Mouse (Mus musculus) thymus, postnatal 25 days (tissue): ENCODE results near the gene Prepl.

ENCODE experiments used
- DNase-seq: peaks from one replicate; pipeline ENCODE4 v3.0.0; 2022

Prepl gene

GRCm38 (mm10) chr17:85090120-85091099 lies at the start of gene Prepl, which contains the start of gene Camkmt:
Gene Prepl, minus strand, starts transcription at chr17:85090241.
Gene Camkmt, plus strand, starts transcription at chr17:85090552.
- DNase-seq: peak; percentile 93

- DNase-seq: no peak
These were observed 48.4 kb upstream of the Prepl start for GRCm38 (mm10) chr17:85138393-85138792.

GRCm38 (mm10) chr17:85116643-85117042 lies 26.6 kb upstream of the Prepl start:
- peak; percentile 59 for DNase-seq

- DNase-seq: no peak
These were observed 23.4 kb upstream of the Prepl start for GRCm38 (mm10) chr17:85113441-85113840.

GRCm38 (mm10) chr17:85110640-85111039 lies 20.6 kb upstream of the Prepl start:
- no peak for DNase-seq

- DNase-seq: no peak
These were observed 13.3 kb upstream of the Prepl start for GRCm38 (mm10) chr17:85103310-85103709.

GRCm38 (mm10) chr17:85101751-85102150 lies 11.7 kb upstream of the Prepl start:
- DNase-seq: no peak

GRCm38 (mm10) chr17:85100232-85100631 lies 10.2 kb upstream of the Prepl start:
- DNase-seq: no peak

GRCm38 (mm10) chr17:85098677-85099323 lies 8.8 kb upstream of the Prepl start:
- no peak for DNase-seq

GRCm38 (mm10) chr17:85096396-85096795 lies 6.4 kb upstream of the Prepl start:
- no peak for DNase-seq

- DNase-seq: no peak
These were observed 1.7 kb upstream of the Prepl start for GRCm38 (mm10) chr17:85091762-85092161.

- DNase-seq: no peak
These were observed 420 bp downstream of the Prepl start for GRCm38 (mm10) chr17:85089621-85090020.

GRCm38 (mm10) chr17:85089011-85089410 lies 1.0 kb downstream of the Prepl start:
- no peak for DNase-seq

- DNase-seq: no peak
These were observed 1.6 kb downstream of the Prepl start for GRCm38 (mm10) chr17:85088401-85088800.

- no peak for DNase-seq
These were observed 2.5 kb downstream of the Prepl start for GRCm38 (mm10) chr17:85087591-85087990.

GRCm38 (mm10) chr17:85086501-85086900 lies 3.5 kb downstream of the Prepl start:
- DNase-seq: no peak

GRCm38 (mm10) chr17:85085335-85085734 lies 4.7 kb downstream of the Prepl start:
- no peak for DNase-seq

GRCm38 (mm10) chr17:85080781-85081180 lies 9.3 kb downstream of the Prepl start:
- no peak for DNase-seq

GRCm38 (mm10) chr17:85079276-85079675 lies 10.8 kb downstream of the Prepl start:
- DNase-seq: no peak

- no peak for DNase-seq
These were observed 16.0 kb downstream of the Prepl start for GRCm38 (mm10) chr17:85074083-85074482.

- DNase-seq: no peak
These were observed 16.8 kb downstream of the Prepl start for GRCm38 (mm10) chr17:85073214-85073613.

- DNase-seq: no peak
These were observed 17.7 kb downstream of the Prepl start for GRCm38 (mm10) chr17:85072383-85072782.

- DNase-seq: no peak
These were observed 18.8 kb downstream of the Prepl start for GRCm38 (mm10) chr17:85071088-85071775.
